Mouse (Mus musculus) liver, adult 2 months (tissue): ENCODE data around the gene Ifitm2.

Source experiments
- CTCF ChIP-seq: fragments of 200-500 bp; IDR thresholded peaks from 2 replicates; pipeline ENCODE4 v1.5.1; 2011; ENCODE audit warnings: low read depth, low read length, control low read depth
- POLR2A ChIP-seq: fragments of 200-500 bp; IDR thresholded peaks from 2 replicates; pipeline ENCODE4 v1.6.1; 2011; ENCODE audit warnings: low read length, control low read depth; ENCODE audit not compliant: insufficient read depth; ENCODE audit errors: extremely low read depth

DNA sequence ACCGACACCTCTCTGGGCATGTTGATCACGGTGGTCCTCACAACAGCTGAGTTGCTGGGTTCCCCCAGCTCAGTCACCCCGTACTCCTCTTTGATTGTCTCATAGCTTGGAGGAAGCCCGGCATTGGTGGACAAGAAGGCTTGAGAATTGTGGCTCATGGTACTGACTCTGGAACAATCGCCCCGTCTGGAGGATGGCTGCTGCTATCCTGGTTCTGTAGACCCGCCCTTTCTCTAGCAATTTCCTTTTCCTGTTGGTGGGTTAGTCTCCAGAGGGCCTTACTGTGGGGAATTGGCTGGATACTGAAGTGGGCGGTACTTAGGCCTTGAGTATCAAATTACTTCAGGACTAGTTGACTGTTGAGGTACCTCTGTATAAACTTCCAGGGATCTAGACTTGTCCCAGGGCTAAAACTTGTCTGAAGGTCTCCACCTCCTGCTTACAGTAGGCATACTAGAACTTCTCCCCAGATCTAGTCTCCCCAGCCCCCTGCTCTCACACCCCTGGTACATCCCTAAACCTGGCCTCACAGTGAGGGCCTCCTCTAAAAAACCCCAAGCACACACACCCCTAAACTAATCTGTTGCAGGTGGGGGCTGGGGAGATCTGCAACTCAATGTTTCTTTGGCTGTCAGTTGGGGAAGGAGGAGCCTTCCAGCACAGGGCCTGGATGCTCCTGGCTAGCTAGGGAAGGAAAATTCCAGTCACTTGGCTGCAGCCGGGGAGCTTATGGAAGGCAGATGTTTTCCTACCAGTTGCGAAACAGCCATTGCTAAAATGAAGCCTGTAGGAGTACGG lies at the start of gene Ifitm2, which contains the start of gene Gm45717:
- TF ChIP-seq CTCF (no peak), POLR2A (no peak)
